Mouse (Mus musculus) erythroid progenitor cell, adult 5-6 weeks (primary cell): Measurements from ENCODE around the gene Fam19a3. TPM values are rescaled to one million over a fixed set of nuclear protein-coding genes. Genes with fewer than 3 reads are reported as not detected.
"Not testable (repeated sequence)": the region's sequence is repeated elsewhere in the genome, so short reads cannot be mapped to it uniquely, and the experiment has no call there.

Source experiments
- ATAC-seq: replicated peaks from 2 replicates; pipeline ENCODE4 v1.8.0; 2016; ENCODE audit warnings: moderate number of reproducible peaks, mild to moderate bottlenecking, moderate TSS enrichment, inconsistent platforms; ENCODE audit not compliant: poor library complexity, low FRiP score, severe bottlenecking
- total RNA-seq, 2 experiments: library from RNA; stranded (forward) in 1 of 2; stranded (reverse) in 1 of 2; fragments of 150-400 nt in 1 of 2; fragments of 186-747, 209-891 nt in 1 of 2; gene quantifications; 2 replicates each; pipeline versions ENCODE4 v1.2.3 to v1.2.4; 2015 to 2017; ENCODE audit warnings: low replicate concordance in 2 of 2

Fam19a3 gene
- total RNA-seq (2015; ENCODE audit: low replicate concordance) (not detected in 2 replicates), total RNA-seq (2017; ENCODE audit: low replicate concordance) (not detected in 2 replicates)

GRCm38 (mm10) chr3:104781471-104781903, at the start of gene Fam19a3:
Fam19a3 (minus strand) TSS chr3:104781840.
- ATAC-seq: no peak

- no peak for ATAC-seq
These were observed 40.8 kb upstream of the Fam19a3 start for GRCm38 (mm10) chr3:104822413-104822812.

DNA sequence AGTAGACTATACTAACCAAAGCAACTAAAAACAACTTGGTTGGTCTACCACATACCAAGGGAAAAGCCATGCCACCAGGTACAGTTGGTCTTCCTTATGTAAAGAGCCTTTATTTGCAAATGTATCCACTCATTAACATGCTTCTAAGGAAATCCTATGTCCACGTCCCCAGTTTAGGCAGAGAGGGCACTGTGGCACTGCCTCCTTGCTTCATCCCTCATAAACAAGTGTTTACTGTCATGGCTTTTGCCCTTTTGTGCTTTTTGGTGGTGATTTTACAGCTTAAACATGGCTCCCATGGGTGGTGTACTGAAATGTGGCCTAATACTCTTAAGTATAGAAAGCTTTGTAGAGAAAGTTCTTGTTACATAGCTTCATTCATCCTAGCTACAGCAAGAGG, 38.8 kb upstream of the Fam19a3 start:
- ATAC-seq: no peak

GRCm38 (mm10) chr3:104818749-104819134, 37.1 kb upstream of the Fam19a3 start:
- no peak for ATAC-seq

GRCm38 (mm10) chr3:104817991-104818748, 36.5 kb upstream of the Fam19a3 start, which contains the start of gene Mov10:
Mov10 (minus strand) TSS chr3:104818563.
- ATAC-seq: peak; percentile 73

- ATAC-seq: peak; percentile 77
These were observed 35.9 kb upstream of the Fam19a3 start for GRCm38 (mm10) chr3:104817481-104817990.

GRCm38 (mm10) chr3:104816130-104816529, 34.5 kb upstream of the Fam19a3 start:
- ATAC-seq: no peak

DNA sequence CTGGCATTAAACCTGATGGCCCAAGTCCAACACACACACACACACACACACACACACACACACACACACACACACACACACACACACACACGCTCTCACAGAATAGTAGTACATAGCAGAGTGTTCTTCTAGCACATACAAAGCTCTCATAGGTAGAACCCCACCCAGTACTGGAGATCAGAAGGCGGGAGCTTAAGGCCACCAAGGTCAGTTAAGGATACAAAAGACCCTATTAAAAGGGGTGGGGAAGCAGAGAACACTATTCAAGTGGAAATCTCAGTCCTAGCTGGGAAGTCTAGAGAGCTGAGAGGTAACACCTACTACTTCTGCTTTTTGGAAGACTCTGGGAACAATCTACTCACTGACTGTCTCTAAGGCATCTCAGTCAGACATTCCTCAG, 33.7 kb upstream of the Fam19a3 start:
- ATAC-seq: no peak

- ATAC-seq: no peak
These were observed 33.1 kb upstream of the Fam19a3 start for GRCm38 (mm10) chr3:104814746-104815145.

DNA sequence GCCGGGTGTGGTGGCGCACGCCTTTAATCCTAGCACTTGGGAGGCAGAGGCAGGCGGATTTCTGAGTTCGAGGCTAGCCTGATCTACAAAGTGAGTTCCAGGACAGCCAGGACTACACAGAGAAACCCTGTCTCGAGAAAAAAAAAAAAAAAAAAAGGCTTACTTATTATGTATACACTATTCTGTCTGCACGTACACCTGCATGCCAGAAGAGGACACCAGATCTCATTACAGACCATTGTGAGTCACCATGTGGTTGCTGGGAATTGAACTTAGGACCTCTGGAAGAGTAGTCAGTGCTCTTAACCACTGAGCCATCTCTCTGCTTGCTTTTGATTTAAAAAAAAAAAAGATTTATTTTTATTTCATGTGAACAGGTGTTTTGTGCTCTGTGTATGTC, 31.6 kb upstream of the Fam19a3 start:
- ATAC-seq: not testable (repeated sequence)

DNA sequence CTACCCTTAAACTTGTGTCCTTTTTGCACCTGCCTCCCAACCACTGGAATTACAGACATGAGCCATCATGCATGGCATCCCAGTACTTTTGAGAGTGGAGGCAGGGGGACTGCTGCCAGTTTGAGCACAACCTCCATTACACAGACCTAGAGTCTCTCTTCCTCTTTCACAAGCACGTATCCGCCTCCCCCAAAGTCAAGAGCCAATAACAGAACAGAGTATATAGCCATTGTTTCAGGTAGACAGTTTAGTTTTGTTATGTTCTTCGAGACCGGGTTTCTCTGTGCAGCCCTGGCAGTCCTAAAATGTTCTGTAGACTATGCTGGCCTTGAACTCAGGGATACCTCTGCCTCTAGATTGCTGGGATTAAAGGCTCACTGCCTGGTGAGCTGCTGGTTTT, 30.6 kb upstream of the Fam19a3 start:
- ATAC-seq: no peak

GRCm38 (mm10) chr3:104811752-104812151, 30.1 kb upstream of the Fam19a3 start:
- ATAC-seq: no peak

- no peak for ATAC-seq
These were observed 23.9 kb upstream of the Fam19a3 start for GRCm38 (mm10) chr3:104805539-104805938.

- no peak for ATAC-seq
These were observed 22.7 kb upstream of the Fam19a3 start for GRCm38 (mm10) chr3:104804312-104804711.

GRCm38 (mm10) chr3:104801481-104801880, 19.8 kb upstream of the Fam19a3 start:
- no peak for ATAC-seq

DNA sequence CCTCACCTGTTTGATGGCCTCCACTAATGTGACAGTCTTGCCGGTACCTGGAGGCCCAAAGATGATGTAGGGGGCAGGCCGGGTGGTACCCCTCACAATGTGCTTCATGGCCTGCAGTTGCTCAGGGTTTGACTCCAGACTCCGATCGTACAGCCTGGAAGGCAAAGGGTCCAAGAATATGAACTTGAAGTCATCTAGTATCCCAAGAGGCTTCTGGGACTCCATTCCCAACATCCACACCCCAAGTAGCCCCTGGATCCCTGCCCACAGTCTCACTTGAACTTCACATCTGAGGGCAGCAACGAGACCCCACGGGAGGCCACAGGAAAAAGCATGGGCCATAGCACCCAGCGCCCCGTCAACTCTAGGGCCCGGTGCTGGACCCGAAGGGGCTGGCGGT, 19.0 kb upstream of the Fam19a3 start:
- no peak for ATAC-seq

DNA sequence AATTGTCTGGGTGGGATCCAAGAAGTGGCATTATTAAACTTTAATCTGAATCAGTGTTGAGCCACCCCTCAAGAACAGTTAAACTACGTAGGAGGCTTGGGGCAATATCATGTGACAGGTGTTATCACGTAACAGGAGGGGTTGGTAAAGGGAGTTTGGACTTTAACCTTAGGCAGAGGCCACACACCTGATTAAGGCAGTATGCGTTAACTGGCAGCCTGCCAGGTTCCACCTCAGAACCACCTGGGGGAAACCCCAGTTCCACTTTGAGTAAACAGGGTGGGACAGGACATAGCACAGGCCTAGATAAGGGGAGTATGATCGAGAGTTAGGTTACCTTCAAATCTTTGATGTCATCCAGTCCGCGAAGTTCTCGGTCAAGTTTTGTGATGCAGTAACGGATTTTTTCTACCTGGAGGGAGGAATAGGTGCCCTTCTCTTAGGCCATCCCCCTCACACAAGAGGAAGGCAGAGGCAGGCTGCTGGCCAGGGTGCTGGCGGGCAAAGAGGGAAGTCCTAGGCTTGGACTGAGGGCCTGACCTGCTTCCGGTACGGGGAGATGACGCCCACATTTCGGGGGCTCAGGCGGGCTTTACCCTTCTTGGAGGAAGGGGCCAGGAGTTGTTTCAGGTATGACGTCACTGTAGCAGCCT, 14.9 kb upstream of the Fam19a3 start:
- no peak for ATAC-seq

DNA sequence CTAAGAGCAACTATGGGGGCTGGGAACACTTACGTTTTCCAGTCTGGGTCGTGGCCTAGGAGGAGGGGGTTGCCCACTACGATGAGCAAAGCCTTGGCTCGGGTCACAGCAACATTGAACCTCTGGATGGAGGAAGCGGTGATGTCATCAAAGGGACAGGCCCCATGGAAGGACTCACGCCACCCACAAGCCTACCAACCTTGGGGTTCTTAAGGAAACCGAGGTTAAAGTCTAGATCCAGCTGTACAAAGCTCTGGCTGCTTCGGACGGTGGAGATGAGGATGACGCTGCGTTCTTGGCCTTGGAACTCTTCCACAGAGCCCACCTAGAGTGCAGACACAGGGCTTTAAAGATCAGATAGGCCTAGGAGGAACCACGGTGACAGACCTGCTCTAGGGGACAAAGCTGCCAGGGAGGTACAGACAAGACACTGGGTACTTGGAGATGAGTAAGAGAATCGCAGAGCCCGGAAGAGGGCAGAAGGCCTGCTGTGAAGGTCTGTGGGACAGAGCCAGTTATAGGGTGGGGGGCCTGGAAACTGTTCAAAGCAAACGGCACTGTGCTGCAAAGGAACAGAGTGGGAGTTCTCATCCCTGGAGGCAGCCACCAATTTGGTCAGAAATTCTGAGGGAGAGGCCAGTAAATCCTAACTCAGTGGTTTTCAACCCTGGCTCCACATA, 14.2 kb upstream of the Fam19a3 start:
- no peak for ATAC-seq

DNA sequence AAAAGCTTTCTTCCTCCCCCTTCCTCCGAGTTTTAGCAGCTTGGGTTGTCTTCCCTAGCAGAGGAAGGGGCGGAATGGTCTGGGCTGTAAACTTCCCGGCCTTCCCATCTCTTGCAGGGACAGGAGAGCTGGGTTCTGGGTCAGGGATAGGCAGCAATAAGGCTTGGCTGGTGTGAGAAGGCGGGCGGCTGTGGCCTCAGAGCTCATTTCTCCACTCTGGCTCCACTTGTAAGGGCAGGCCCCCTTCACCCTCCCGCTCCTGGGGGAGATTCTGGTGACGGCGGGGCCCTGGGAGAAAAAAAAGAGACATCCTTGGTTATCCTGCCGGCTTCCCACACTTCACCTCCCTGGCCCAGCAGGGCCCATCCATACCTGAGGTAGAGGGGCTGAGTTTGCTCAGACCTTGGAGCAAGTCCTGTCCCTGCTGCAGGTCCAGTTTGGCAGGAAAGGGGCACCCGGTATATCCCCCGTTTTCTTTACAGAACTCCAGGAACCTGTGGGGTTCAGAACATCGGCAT, 13.4 kb upstream of the Fam19a3 start:
- ATAC-seq: no peak
